Mouse (Mus musculus) embryonic facial prominence, embryonic 10.5 days (tissue): ENCODE results near the gene Tmem104. TPM values are rescaled to one million over a fixed set of nuclear protein-coding genes. Genes with fewer than 3 reads are reported as not detected.

Experiments used
- DNase-seq: peaks from one replicate; pipeline ENCODE4 v3.0.0-alpha.2; 2017; ENCODE audit warnings: low spot score
- H3K27ac ChIP-seq: fragments of 300-500 bp; sonication (generic); replicated peaks from 2 replicates; pipeline ENCODE4 v1.5.1; 2016; ENCODE audit warnings: mild to moderate bottlenecking
- H3K27me3 ChIP-seq: fragments of 300-500 bp; sonication (generic); replicated peaks from 2 replicates; pipeline ENCODE4 v1.6.1; 2016; ENCODE audit warnings: low read depth, mild to moderate bottlenecking; ENCODE audit not compliant: poor library complexity, severe bottlenecking
- H3K36me3 ChIP-seq: fragments of 300-500 bp; sonication (generic); replicated peaks from 2 replicates; pipeline ENCODE4 v1.6.1; 2016; ENCODE audit warnings: mild to moderate bottlenecking, moderate library complexity
- H3K4me1 ChIP-seq: fragments of 300-500 bp; sonication (generic); 2 replicates; pipeline ENCODE4 v1.6.1; 2016
- H3K4me3 ChIP-seq: fragments of 300-500 bp; sonication (generic); 2 replicates; pipeline ENCODE4 v1.5.1; 2016; ENCODE audit warnings: mild to moderate bottlenecking, moderate library complexity
- H3K9me3 ChIP-seq: fragments of 300-500 bp; sonication (generic); 2 replicates; pipeline ENCODE4 v1.6.1; 2016; ENCODE audit warnings: mild to moderate bottlenecking
- WGBS: fragments of 180-500 bp; shearing (Covaris S2); methylation state at CpG from one replicate; pipeline ENCODE4 v1.1.7; 2016; 5-methylcytosine and 5-hydroxymethylcytosine counted together
- polyA plus RNA-seq: library from polyadenylated mRNA; unstranded; fragments of >200 nt; fragmentation: Nextera tagmentation; extraction: Ambion mirVana; gene quantifications from 2 replicates; pipeline ENCODE4 v1.2.1, GENCODE M21; 2016

Tmem104 gene
- polyA plus RNA-seq, 1 experiment from 2014 or later: 10.1 TPM

DNA sequence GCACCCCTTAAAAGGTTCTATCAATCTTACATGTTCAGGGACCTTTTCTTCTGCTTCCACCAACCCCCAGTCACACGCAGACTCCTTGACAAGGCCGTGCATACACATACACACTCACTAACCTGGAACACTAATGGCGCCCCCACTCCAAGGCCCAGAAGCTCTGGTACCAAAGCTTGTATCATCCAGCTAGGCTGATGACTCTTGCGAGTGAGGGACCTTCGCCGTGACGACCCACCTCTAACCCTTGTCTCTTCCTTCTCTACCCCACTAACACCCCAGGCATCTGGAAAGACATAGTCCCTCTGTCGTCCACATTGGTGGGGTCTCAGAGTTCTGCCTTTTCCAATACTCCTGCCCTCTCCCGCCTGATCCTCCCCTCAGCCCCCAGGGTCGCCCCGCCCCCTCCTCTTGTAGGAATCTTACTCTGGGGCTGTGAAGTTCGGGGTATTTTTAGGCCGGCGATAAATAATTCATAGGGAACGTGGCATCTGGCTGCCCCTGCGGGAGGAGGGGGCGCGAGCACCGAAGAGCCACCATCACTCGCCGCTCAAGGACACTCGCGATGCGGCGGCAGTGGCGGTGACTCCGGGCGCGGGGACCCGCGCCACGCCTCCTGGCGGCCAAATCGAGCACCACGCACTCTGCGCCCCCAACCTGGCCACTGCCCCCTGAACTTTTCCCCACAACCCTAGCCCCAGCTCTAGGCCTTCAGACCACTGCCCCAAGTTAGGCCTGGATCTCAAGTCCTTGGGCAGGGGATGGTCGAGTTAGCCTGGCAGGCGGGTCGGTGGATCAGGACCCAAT, 77.8 kb downstream of the Tmem104 start:
- Histone ChIP-seq H3K36me3 (peaks cover 22% of the 10 kb centered on the region), H3K27me3 (peaks cover 100% of the 10 kb centered on the region), H3K27ac (no peak overlapping the region), H3K9me3 (no peaks in the 10 kb centered on the region), H3K4me1 (peaks cover 41% of the 10 kb centered on the region), H3K4me3 (peak overlapping the region; percentile 53)
- 7% methylated on average over 39 of the region's 39 CpGs for WGBS
- peak; percentile 67 for DNase-seq

DNA sequence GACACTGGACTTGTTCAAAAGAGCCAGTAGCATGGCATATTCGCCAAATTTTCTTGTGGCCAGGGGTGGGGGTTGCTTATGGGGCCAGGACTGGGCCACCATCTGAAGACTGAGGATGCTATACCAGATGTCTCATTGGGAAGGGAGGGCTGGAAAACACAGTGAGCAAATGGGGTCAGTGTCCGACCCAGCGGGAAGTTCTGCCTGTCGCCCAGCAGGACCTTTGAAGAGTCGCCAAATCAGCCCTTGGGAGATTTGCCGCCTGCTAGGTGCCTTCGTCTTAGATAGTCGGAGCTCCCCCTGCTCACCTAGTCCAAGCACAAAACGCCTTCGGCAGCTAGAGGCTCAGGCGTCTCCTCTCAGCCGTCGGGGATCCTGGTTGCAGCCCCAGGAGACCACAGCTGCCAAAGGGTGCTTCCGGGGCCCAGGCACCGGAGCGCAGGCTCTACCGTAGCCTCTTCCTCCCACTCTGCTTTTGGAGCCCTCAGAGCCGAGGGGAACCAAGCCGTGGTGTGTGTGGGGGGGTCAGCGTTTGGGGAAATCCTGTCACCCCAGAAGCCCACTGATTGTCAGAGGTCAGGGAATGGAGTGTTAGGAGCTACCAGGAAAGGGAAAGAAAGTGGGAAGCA, 78.6 kb downstream of the Tmem104 start:
- peaks cover 22% of the 10 kb centered on the region for H3K36me3 ChIP-seq
- 6% methylated on average over 20 of the region's 20 CpGs for WGBS
- peak overlapping the region; percentile 56 for H3K4me3 ChIP-seq
- DNase-seq: peak; percentile 19
- no peak overlapping the region for H3K27ac ChIP-seq
- no peaks in the 10 kb centered on the region for H3K9me3 ChIP-seq
- peaks cover 95% of the 10 kb centered on the region for H3K27me3 ChIP-seq
- H3K4me1 ChIP-seq: peaks cover 46% of the 10 kb centered on the region

DNA sequence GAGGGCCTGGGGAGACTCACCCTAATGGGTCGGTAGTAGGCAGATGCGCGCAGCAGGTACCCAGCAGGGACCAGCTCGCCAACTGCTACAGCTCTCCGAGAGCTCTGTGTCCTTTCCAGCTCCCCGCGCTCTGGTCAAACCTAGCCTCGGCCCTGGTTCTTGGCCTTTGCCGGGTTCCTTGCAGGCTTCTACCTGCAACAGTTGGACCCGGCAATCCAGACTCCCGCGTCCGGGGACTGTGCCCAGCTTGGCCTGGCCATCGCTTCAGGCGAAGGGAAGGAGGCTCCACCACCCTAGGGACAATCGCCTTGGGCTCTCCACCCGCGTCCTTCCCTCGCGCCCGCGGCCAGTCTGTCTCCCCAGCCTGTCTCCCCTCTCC, 79.1 kb downstream of the Tmem104 start:
- WGBS: under 1% methylated on average over 22 of the region's 22 CpGs
- Histone ChIP-seq H3K4me3 (peak overlapping the region; percentile 56), H3K9me3 (no peaks in the 10 kb centered on the region), H3K27me3 (peaks cover 90% of the 10 kb centered on the region), H3K4me1 (peaks cover 46% of the 10 kb centered on the region), H3K27ac (no peak overlapping the region), H3K36me3 (peaks cover 26% of the 10 kb centered on the region)
- DNase-seq: peak; percentile 32

DNA sequence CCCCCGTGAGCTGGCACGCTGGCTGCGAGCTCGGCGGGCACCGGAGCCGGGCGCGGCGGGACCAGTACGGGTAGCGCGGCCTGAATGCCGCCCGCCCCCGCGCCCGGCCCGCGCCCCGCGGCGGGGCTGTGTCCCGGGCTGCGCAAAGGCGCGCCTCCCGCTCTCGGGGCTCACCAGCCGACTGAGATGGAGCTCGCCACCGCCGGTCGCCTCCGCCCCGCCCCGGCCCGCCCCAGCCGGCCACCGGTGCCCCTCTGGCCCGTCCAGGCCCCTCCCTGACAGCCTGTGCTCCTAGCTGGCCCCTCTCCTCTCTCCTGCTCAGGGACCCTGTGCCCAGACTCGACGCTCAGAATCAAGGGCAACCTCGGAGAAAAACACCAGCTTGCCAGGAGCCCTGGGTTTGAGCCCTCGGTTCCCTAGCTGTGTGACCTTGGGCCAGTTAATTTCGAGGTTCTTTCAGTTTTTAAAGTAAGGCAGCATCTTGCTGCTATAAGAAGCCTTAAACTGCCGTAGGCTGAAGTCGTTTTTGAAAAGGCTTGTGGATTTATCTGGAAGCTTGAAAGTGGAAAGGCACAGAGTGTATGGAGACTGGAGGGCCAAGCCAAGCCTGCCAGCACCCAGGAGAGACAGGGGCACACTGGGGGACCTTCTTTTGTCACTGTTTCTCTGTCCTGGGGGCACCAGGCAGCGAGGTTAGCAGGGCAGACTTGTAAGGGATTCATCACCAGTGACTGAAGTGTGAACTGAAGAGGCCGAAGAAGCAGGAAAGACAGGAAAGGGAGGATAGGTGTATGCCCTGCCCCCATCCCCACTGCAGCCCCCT, 80.0 kb downstream of the Tmem104 start, which contains the start of gene Grin2c:
Grin2c (minus strand) TSS at position 183 of the 823 bp plus-strand sequence.
- H3K9me3 ChIP-seq: no peaks in the 10 kb centered on the region
- WGBS: 5% methylated on average over 49 of the region's 50 CpGs
- H3K4me1 ChIP-seq: peaks cover 46% of the 10 kb centered on the region
- H3K36me3 ChIP-seq: peaks cover 28% of the 10 kb centered on the region
- DNase-seq: peak; percentile 42
- no peak within 1 kb of the TSS for H3K27ac ChIP-seq
- peak within 1 kb of the TSS; percentile 56 for H3K4me3 ChIP-seq
- H3K27me3 ChIP-seq: peaks cover 81% of the 10 kb centered on the region

DNA sequence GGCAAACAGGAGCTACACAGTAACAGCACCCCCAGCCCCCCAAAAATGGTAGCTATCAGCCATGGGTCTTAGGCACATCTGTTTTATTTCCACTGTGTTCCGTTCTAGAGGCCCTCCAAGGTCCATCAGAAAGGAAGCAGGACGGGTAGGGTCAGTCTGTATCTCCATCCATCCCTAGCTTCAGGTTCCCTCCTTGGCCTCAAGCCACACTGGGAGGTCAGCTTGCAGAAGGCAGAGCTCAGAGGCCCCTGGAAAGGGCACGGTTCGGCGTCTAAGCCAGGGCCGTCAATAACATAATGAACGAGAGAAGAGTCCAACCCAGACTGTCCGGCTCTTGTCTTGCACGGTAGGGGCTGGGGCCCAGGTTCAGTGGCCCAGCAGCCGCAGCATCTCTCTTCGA, 80.7 kb downstream of the Tmem104 start:
- H3K4me3 ChIP-seq: no peak overlapping the region
- DNase-seq: no peak
- H3K9me3 ChIP-seq: no peaks in the 10 kb centered on the region
- 76% methylated on average over 11 of the region's 11 CpGs for whole genome bisulfite sequencing
- H3K4me1 ChIP-seq: peaks cover 47% of the 10 kb centered on the region
- H3K27ac ChIP-seq: no peak overlapping the region
- H3K36me3 ChIP-seq: peaks cover 28% of the 10 kb centered on the region
- peaks cover 74% of the 10 kb centered on the region for H3K27me3 ChIP-seq

DNA sequence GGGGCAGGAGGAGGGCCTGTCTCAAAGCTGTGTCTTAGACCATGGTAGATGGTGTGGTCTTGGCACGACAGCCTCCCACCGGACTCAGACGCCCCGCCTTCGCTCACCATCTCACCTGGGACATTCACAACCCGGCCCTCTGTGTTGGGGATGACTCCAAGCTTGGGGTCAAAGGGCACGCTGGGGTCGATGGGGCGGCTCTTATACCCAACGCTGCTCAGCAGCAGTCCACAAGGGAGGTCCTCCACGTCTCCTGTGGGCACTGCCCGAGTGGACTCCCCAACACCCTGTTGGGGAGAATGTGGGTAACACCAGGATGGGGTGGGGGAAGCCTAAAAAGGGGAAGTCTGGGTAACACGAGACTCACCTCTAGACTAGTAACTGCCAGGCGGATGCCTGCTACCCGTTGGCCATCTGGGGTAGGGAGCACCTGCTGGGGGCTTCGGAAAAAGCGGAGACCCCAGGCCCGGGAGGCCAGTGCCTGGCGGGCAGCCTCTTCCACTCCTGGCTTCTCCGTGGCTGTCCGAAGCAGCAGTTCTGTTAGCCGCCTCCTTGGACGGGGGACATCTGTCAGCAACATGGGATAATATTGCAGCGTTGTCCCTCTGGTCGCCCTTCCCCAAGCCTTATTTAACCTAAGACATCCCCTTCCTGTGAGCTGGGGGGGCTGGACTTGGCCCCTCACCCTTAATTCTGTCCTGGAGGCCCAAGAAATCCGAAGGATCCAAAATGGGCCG, 82.2 kb downstream of the Tmem104 start:
- peaks cover 58% of the 10 kb centered on the region for H3K4me1 ChIP-seq
- H3K27ac ChIP-seq: no peak overlapping the region
- no peak for DNase-seq
- no peak overlapping the region for H3K4me3 ChIP-seq
- H3K9me3 ChIP-seq: no peaks in the 10 kb centered on the region
- peaks cover 28% of the 10 kb centered on the region for H3K36me3 ChIP-seq
- WGBS: 87% methylated on average over 27 of the region's 27 CpGs
- peaks cover 59% of the 10 kb centered on the region for H3K27me3 ChIP-seq

DNA sequence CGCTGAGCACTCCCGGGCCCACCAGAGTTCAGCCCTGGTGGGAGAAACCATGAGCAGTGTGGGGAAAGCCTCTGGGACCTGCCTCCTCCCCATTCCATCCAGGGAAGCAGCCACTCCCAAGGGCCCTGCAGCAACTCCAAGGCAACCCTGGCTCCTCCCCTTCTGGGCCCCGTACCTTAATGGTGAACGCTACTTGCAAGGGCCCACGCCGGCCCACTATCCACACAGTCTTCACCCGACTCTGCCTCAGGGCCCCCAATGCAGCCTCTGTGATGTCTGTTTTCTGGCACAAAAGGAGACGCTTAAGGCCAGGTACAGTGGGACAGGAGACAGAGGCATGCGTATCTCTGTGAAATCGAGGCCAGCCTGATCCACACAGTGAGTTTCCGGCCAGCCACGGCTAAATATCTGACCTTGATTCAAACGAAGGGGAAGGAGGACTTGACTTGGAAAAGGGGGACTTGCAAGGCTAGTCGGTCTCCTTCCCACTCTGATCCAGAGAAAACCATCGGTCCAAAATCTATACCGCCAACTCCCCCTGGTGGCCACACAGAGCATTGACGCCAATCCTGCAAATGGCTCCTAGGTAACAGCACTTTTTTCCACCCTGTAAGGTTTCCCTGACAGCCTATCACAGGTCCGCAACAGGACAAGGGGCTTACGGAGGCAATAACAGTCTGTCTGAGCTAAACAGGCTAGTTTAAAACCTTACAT, 83.0 kb downstream of the Tmem104 start:
- Histone ChIP-seq H3K36me3 (peaks cover 28% of the 10 kb centered on the region), H3K27ac (no peak overlapping the region), H3K9me3 (no peaks in the 10 kb centered on the region), H3K4me1 (peaks cover 58% of the 10 kb centered on the region), H3K4me3 (no peak overlapping the region), H3K27me3 (peaks cover 51% of the 10 kb centered on the region)
- DNase-seq: peak; percentile 86
- WGBS: 35% methylated on average over 19 of the region's 19 CpGs

DNA sequence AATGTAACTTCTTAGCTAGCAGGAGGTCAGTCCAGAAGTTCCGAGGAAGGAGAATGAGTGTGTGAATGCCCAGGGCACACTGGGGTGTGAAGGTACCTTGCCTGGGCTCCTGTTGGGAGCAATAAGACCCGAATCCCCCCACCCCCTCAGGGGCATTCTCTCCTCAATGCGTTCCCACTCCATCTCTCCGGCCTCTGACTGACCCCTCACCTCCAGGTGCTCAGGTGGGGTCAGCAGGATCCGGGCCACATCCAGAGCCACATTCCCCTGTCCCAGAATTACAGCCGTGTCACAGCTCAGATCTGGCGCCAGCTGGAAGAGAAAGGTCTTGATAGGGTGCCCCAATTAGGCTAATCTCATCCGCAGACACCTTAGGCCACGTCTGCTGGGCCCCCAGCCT, 83.8 kb downstream of the Tmem104 start:
- no peak for DNase-seq
- Histone ChIP-seq H3K4me3 (no peak overlapping the region), H3K27ac (no peak overlapping the region), H3K9me3 (no peaks in the 10 kb centered on the region), H3K27me3 (peaks cover 43% of the 10 kb centered on the region), H3K4me1 (peaks cover 58% of the 10 kb centered on the region), H3K36me3 (peaks cover 28% of the 10 kb centered on the region)
- WGBS: 81% methylated on average over 9 of the region's 9 CpGs

DNA sequence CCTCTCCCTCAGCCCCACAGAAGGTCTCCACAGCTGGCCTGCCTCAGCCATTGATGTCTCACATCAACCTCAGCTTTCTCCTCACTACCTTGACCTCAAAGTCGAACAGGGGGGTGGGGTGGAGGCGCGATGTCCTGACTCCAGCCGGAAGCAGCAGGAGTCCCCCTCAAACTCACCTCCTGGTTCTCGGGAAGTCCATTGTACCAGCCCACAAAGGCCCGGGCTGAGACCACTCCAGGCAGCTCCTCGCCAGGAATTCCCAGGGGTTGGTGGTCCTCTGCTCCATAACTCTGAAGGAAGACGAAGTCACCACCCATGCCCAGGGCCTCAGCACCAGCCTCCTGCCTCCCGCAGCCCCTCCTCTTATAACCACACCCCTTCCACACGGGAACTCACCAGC, 84.2 kb downstream of the Tmem104 start:
- 74% methylated on average over 10 of the region's 10 CpGs for WGBS
- H3K36me3 ChIP-seq: peaks cover 28% of the 10 kb centered on the region
- no peak overlapping the region for H3K4me3 ChIP-seq
- H3K9me3 ChIP-seq: no peaks in the 10 kb centered on the region
- peaks cover 58% of the 10 kb centered on the region for H3K4me1 ChIP-seq
- H3K27ac ChIP-seq: no peak overlapping the region
- DNase-seq: no peak
- peaks cover 39% of the 10 kb centered on the region for H3K27me3 ChIP-seq

DNA sequence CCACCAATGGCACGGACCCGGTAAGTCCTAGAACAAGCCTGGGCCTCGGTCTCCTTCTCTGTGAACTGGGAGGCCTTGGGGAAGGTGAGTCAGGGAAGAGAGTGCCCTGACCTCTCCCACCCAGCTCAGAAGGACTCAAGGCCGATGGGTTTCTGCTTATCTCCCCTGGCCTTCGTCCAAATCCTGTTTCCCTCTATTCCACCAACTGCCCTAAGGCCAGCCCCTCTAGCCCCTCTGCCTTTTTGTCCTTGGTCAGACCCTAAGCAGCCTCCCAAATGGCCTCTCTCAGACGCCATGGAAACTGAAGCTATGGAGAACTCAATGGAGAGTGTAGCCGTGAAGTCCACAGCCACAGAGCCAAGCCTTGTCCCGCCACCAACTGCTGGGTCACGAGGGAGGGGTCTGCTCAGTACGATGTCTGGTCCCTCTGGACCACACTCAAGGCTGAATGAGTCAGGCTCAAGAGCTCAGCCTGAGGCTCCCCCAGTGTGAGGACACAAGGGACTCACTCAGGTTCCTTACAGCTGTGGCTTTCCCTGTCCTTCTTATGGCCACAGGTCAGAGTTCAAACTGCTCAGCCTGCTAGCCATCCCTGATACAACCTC, 85.7 kb downstream of the Tmem104 start:
- Histone ChIP-seq H3K4me1 (peaks cover 50% of the 10 kb centered on the region), H3K27me3 (peaks cover 24% of the 10 kb centered on the region), H3K36me3 (peaks cover 24% of the 10 kb centered on the region), H3K9me3 (no peaks in the 10 kb centered on the region), H3K27ac (no peak overlapping the region), H3K4me3 (no peak overlapping the region)
- no peak for DNase-seq
- 79% methylated on average over 10 of the region's 10 CpGs for WGBS

DNA sequence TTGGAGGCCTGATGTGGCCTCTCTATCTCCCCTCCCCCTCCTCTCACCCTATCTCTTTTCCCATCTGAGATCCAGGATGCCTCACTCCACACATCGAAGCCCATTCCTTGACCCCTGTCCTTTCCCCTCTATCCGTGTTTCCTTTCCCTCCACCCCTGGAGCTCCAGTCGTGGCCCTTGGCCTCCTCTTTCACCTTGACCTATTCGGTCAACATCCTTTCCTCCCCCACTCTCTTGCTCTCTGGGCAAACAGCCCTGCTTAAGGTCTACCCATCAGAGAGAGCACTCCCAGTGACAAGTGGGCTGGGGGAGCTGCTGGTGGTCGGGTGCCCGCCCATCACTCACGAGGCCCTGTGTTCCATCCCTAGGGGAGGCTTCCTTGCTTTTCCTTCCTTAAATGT, 86.4 kb downstream of the Tmem104 start:
- Histone ChIP-seq H3K4me1 (peaks cover 48% of the 10 kb centered on the region), H3K27ac (no peak overlapping the region), H3K4me3 (no peak overlapping the region), H3K36me3 (peaks cover 17% of the 10 kb centered on the region), H3K9me3 (no peaks in the 10 kb centered on the region), H3K27me3 (peaks cover 16% of the 10 kb centered on the region)
- 61% methylated on average over 7 of the region's 7 CpGs for WGBS
- no peak for DNase-seq
